Mouse (Mus musculus) embryonic stem cell, embryonic (primary cell): Measurements from ENCODE around the gene Zfpl1.

Experiments
- CTCF ChIA-PET, 4 experiments: fragments of 300-600 bp in 2 of 4; fragments of 350-600 bp in 2 of 4; sonication (Branson Sonifier 250); formaldehyde crosslinking; loops; one replicate each; lab custom pipeline; 2022; ENCODE audit warnings: inconsistent platforms in 2 of 4; lab: Charles Lee
- POLR2A ChIA-PET, 4 experiments: fragments of 300-600 bp in 2 of 4; fragments of 350-600 bp in 2 of 4; sonication (Branson Sonifier 250); formaldehyde crosslinking; loops; one replicate each; lab custom pipeline; 2022; ENCODE audit warnings: antibody characterized with exemption in 4 of 4, inconsistent platforms in 1 of 4; lab: Charles Lee

Zfpl1 gene

GRCm38 (mm10) chr19:6084478-6085248 is at the start of gene Zfpl1, which contains the start of gene Cdca5:
Gene Zfpl1 (minus strand): TSS chr19:6084956.
Gene Cdca5 (plus strand): TSS chr19:6084983.
- ChIA-PET CTCF (interaction anchor here (0.6 to 3.8 kb wide), 18 partner anchors 8 to 1031 kb away, joined by 3 to 46 read pairs (median 4); partner anchors contain the start of genes Tm7sf2 (in 2 of the 4), Arl2 (in 1 of the 4), Capn1 (in 1 of the 4) and Cdc42bpg (in 1 of the 4)), POLR2A (interaction anchor here (0.5 to 43.4 kb wide), 130 partner anchors 8 to 1281 kb away, joined by 3 to 1520 read pairs (median 5); partner anchors contain the start of genes Znhit2 (in 4 of the 4), Fau (in 3 of the 4), Mrpl49 (in 3 of the 4) and Pola2 (in 3 of the 4))

GRCm38 (mm10) chr19:6133197-6133596 is 48.4 kb upstream of the Zfpl1 start:
- POLR2A ChIA-PET: interaction anchor here in 2 of 4 experiments (0.7 to 2.4 kb wide), 5 partner anchors 8 to 287 kb away, joined by 3 to 8 read pairs (median 4); partner anchors contain the start of genes Arl2 (in 2 of the 2), Batf2 (in 2 of the 2) and Cdca5 (in 1 of the 2)
- CTCF ChIA-PET: interaction anchor here in 1 of 4 experiments (0.7 kb wide), 1 partner anchor 226 kb away, joined by 3 read pairs; no protein-coding TSS in a partner anchor

DNA sequence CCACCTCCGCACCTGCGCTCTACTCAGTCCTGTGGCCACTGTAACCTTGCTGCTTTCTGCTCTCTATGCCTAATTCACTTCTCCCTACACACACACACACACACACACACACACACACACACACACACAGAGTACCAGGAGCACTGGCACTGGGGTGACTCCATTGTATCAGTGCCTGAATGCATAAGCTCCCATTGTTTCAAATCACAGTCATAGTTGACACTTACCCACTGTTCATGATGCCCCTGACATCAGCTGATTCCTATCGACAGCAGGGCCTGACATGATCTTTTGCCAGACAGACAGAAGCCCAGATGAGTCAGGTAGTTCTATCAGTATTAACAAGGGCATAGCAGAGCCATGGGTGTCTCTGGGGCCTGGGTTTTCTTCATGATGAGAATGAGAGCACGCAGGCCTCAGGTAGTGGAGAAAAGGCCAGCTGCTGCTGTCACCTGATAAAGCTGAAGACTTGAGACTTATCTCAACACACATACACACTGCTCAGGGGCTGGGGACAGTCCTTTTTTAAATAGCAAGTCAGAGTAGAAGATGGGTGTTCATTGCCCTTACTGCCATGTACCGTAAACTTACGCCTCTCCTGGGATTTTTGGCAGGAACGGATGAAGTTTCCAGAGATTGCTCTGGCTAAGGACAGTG is 47.5 kb upstream of the Zfpl1 start:
- ChIA-PET CTCF (interaction anchor here in 2 of 4 experiments (0.6 to 1.2 kb wide), 4 partner anchors 9 to 357 kb away, joined by 3 to 4 read pairs (median 3); partner anchors contain the start of genes Arl2 (in 1 of the 2) and Batf2 (in 1 of the 2)), POLR2A (interaction anchor here (0.6 to 3.1 kb wide), 17 partner anchors 8 to 470 kb away, joined by 3 to 29 read pairs (median 4); partner anchors contain the start of genes Arl2 (in 4 of the 4), Batf2 (in 3 of the 4), Sac3d1 (in 2 of the 4) and Cdc42ep2 (in 1 of the 4))

- CTCF ChIA-PET: interaction anchor here in 1 of 4 experiments (1.1 to 1.7 kb wide), 2 partner anchors 11 to 167 kb away, joined by 4 to 5 read pairs; partner anchors contain the start of genes Arl2 and Pola2
- POLR2A ChIA-PET: interaction anchor here (0.6 to 3.1 kb wide), 15 partner anchors 10 to 533 kb away, joined by 3 to 29 read pairs (median 4); partner anchors contain the start of genes Arl2 (in 3 of the 4), Batf2 (in 3 of the 4), Fau (in 2 of the 4) and Mrpl49 (in 2 of the 4)
Observed at GRCm38 (mm10) chr19:6130414-6131128, 45.8 kb upstream of the Zfpl1 start.

- ChIA-PET POLR2A (interaction anchor here (0.5 to 3.0 kb wide), 125 partner anchors 9 to 664 kb away, joined by 3 to 44 read pairs (median 5); partner anchors contain the start of genes Cdca5 (in 4 of the 4), Zfpl1 (in 4 of the 4), Arl2 (in 3 of the 4) and Pola2 (in 3 of the 4)), CTCF (interaction anchor here (0.5 to 2.6 kb wide), 40 partner anchors 9 to 687 kb away, joined by 3 to 23 read pairs (median 4); partner anchors contain the start of genes Arl2 (in 3 of the 4), Batf2 (in 3 of the 4), Cdc42ep2 (in 2 of the 4) and Pola2 (in 2 of the 4))
Observed at GRCm38 (mm10) chr19:6127760-6128341, 43.1 kb upstream of the Zfpl1 start, which contains the start of gene Snx15. Gene Snx15 (minus strand): TSS chr19:6128304.

DNA sequence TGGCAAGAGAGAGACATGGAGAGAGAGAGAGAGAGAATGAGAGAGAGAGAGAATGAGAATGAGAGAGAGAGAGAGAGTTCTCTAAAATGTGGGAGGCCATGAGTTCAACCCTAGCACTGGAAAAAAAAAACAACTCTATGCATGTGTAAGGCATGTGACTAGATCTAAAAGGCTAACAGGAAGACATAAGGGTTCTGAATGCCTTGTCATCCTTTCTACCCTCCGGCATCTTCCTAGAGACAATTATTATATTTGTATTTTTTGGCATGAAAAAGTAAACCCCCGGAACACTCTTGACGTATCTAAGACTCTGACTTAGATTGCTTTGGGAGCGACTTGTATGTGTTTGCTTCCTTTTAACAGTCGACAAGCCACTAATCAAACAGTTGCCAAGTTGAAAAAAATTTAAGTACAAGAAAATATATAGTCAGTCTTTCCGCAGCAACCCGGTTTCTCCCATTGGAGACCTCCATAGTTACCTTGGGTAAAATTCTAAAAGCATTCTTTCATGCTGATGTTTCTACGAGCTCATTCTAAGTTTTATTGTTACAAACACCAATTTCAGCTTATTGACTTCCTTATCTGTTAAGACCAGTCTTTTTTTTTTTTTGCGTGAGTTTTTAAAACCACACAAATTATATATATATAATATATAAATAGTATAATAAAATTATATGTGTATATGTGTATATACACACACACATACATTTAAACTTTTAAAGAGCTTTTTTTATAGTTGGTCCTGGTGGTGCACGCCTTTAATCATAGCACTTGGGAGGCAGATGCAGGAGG is 42.2 kb upstream of the Zfpl1 start:
- ChIA-PET POLR2A (interaction anchor here (0.5 to 3.0 kb wide), 111 partner anchors 8 to 664 kb away, joined by 3 to 44 read pairs (median 5); partner anchors contain the start of genes Cdca5 (in 4 of the 4), Zfpl1 (in 4 of the 4), Arl2 (in 3 of the 4) and Pola2 (in 3 of the 4)), CTCF (interaction anchor here (0.5 to 2.6 kb wide), 36 partner anchors 8 to 402 kb away, joined by 3 to 23 read pairs (median 4); partner anchors contain the start of genes Arl2 (in 3 of the 4), Batf2 (in 3 of the 4), Pola2 (in 2 of the 4) and Sac3d1 (in 2 of the 4))

DNA sequence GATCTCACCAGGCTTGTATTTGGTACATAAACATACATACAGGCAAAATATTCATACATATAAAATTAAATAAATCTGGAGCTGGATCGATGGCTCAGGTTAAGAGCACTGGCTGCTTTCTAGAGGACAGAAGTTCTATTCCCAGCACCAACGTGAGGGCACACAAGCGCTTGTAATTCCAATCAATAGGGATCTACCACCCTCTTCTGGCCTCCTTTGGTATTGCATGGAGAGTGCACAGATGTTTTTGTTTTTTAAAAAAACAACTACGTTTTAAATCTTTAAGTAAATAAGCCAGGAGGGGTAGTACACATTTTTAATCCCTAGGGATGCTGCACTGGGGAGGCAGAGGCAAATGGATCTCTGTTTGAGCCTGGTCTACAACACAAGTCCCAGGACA is 41.5 kb upstream of the Zfpl1 start:
- ChIA-PET POLR2A (interaction anchor here in 2 of 4 experiments (1.7 to 3.0 kb wide), 7 partner anchors 41 to 338 kb away, joined by 6 to 23 read pairs (median 14); partner anchors contain the start of genes Capn1 (in 1 of the 2), Cdca5 (in 1 of the 2) and Zfpl1 (in 1 of the 2)), CTCF (interaction anchor here in 2 of 4 experiments (1.4 to 2.6 kb wide), 2 partner anchors 34 to 108 kb away, joined by 3 to 9 read pairs; no protein-coding TSS in a partner anchor)

GRCm38 (mm10) chr19:6124898-6125297 is 40.1 kb upstream of the Zfpl1 start:
- ChIA-PET POLR2A (interaction anchor here (0.5 to 11.3 kb wide), 12 partner anchors 28 to 725 kb away, joined by 3 to 135 read pairs (median 3); partner anchors contain the start of genes Cdca5 (in 2 of the 4) and Zfpl1 (in 2 of the 4)), CTCF (interaction anchor here in 2 of 4 experiments (0.6 to 1.4 kb wide), 5 partner anchors 33 to 338 kb away, joined by 3 to 5 read pairs (median 4); no protein-coding TSS in a partner anchor)

DNA sequence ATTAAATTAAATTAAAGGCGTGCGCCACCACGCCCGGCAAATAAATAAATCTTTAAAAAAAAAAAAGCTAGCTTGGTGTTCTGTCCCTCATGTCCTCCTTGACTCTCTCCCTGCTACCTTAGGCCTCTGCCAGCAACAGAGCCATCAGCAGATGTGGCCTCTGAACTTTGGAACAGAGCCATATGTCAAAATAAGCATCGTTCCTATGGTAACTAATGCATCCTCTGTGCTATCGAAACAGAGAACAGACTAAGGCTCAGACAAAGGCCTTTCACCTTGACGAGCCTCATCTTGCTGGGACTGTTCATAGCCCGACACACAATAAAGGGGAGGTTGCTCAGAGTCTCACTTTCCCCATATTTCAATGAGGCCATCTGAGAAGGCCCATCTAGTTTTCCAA is 38.6 kb upstream of the Zfpl1 start:
- CTCF ChIA-PET: interaction anchor here in 2 of 4 experiments (0.5 to 1.3 kb wide), 4 partner anchors 105 to 336 kb away, joined by 3 to 6 read pairs (median 4); partner anchors contain the start of gene Pola2 (in 2 of the 2)
- POLR2A ChIA-PET: interaction anchor here in 2 of 4 experiments (0.6 to 11.3 kb wide), 13 partner anchors 13 to 336 kb away, joined by 3 to 135 read pairs (median 4); partner anchors contain the start of genes Cdca5 (in 2 of the 2), Tm7sf2 (in 2 of the 2), Zfpl1 (in 2 of the 2) and Arl2 (in 1 of the 2)

DNA sequence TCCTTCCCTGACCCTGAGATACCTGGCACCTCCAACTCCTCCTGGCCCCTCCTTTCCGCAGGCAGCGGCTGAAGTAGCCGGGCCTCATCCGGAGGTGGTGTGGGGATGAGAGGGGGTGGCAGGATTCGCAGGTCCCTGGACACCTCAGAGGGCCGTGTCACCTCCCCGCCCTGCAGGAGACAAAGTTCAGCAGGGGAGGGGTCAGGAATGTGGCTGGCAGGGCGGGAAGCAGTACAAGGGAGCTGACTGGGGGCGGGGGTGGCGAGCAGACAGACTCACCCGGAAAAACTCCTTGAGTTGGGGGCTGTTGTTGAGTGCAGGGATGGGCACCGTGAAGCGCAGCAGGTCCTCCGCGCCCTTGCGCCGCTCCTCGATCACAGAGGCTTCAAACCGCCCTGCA is 37.0 kb upstream of the Zfpl1 start:
- CTCF ChIA-PET: interaction anchor here in 3 of 4 experiments (0.6 to 3.1 kb wide), 6 partner anchors 18 to 104 kb away, joined by 3 to 8 read pairs (median 3); partner anchors contain the start of gene Tm7sf2 (in 1 of the 3)

GRCm38 (mm10) chr19:6118677-6119185 is 34.0 kb upstream of the Zfpl1 start:
- ChIA-PET CTCF (interaction anchor here in 3 of 4 experiments (0.5 to 1.8 kb wide), 15 partner anchors 9 to 332 kb away, joined by 3 to 8 read pairs (median 4); partner anchors contain the start of genes Snx15 (in 2 of the 3), Arl2 (in 1 of the 3), Atg2a (in 1 of the 3) and Capn1 (in 1 of the 3)), POLR2A (interaction anchor here (0.6 to 11.3 kb wide), 108 partner anchors 9 to 1806 kb away, joined by 3 to 135 read pairs (median 4); partner anchors contain the start of genes Arl2 (in 3 of the 4), Cdca5 (in 3 of the 4), Snx15 (in 3 of the 4) and Tm7sf2 (in 3 of the 4))

More for the DNA sequence above, 37.0 kb upstream of the Zfpl1 start:
- POLR2A ChIA-PET: interaction anchor here in 3 of 4 experiments (0.6 to 11.3 kb wide), 31 partner anchors 17 to 1606 kb away, joined by 3 to 135 read pairs (median 4); partner anchors contain the start of genes Capn1 (in 2 of the 3), Cdca5 (in 2 of the 3), Mrpl49 (in 2 of the 3) and Tm7sf2 (in 2 of the 3)

GRCm38 (mm10) chr19:6117986-6118676 is 33.4 kb upstream of the Zfpl1 start, which contains the start of gene Sac3d1:
Gene Sac3d1 (minus strand): TSS chr19:6118650.
- ChIA-PET POLR2A (interaction anchor here (0.6 to 11.3 kb wide), 112 partner anchors 9 to 1514 kb away, joined by 3 to 135 read pairs (median 4); partner anchors contain the start of genes Arl2 (in 3 of the 4), Cdca5 (in 3 of the 4), Snx15 (in 3 of the 4) and Tm7sf2 (in 3 of the 4)), CTCF (interaction anchor here in 3 of 4 experiments (0.5 to 1.8 kb wide), 16 partner anchors 9 to 331 kb away, joined by 3 to 8 read pairs (median 4); partner anchors contain the start of genes Snx15 (in 2 of the 3), Arl2 (in 1 of the 3), Atg2a (in 1 of the 3) and Capn1 (in 1 of the 3))
